Mouse (Mus musculus) lung, postnatal 0 days (tissue): Measurements from ENCODE around the gene Tcp1. TPM values are rescaled to one million over a fixed set of nuclear protein-coding genes. Genes with fewer than 3 reads are reported as not detected.
"Not testable (repeated sequence)": the region's sequence is repeated elsewhere in the genome, so short reads cannot be mapped to it uniquely, and the experiment has no call there.

Source experiments
- ATAC-seq: fragments of 200-750 bp; cut with Nextera tagmentation; 2 replicates; pipeline ENCODE4 v1.8.0; 2017; ENCODE audit warnings: moderate library complexity
- DNase-seq: peaks from one replicate; pipeline ENCODE4 v3.0.0-alpha.2; 2016; ENCODE audit warnings: low spot score
- H3K27ac ChIP-seq: fragments of 300-500 bp; sonication (generic); 2 replicates; pipeline ENCODE4 v1.5.1; 2014; ENCODE audit warnings: antibody characterized with exemption, mild to moderate bottlenecking, low read length, mixed read lengths
- H3K27me3 ChIP-seq: fragments of 300-500 bp; sonication (generic); replicated peaks from 2 replicates; pipeline ENCODE4 v1.6.1; 2014; ENCODE audit warnings: low read length, mixed read lengths; ENCODE audit not compliant: insufficient read depth
- H3K36me3 ChIP-seq: fragments of 300-500 bp; sonication (generic); 2 replicates; pipeline ENCODE4 v1.6.1; 2014; ENCODE audit warnings: low read length, mixed read lengths; ENCODE audit not compliant: insufficient read depth
- H3K4me1 ChIP-seq: fragments of 300-500 bp; sonication (generic); 2 replicates; pipeline ENCODE4 v1.6.1; 2014; ENCODE audit warnings: antibody characterized with exemption, low read depth, low read length, mixed read lengths; ENCODE audit not compliant: insufficient read depth
- H3K4me2 ChIP-seq: fragments of 300-500 bp; sonication (generic); replicated peaks from 2 replicates; pipeline ENCODE4 v1.6.1; 2014; ENCODE audit warnings: low read depth, mild to moderate bottlenecking, low read length, moderate library complexity, mixed read lengths
- H3K4me3 ChIP-seq: fragments of 300-500 bp; sonication (generic); 2 replicates; pipeline ENCODE4 v1.5.1; 2014; ENCODE audit warnings: low read depth, low read length
- H3K9ac ChIP-seq: fragments of 300-500 bp; sonication (generic); replicated peaks from 2 replicates; pipeline ENCODE4 v1.6.1; 2014; ENCODE audit warnings: low read depth, mild to moderate bottlenecking
- H3K9me3 ChIP-seq: fragments of 300-500 bp; sonication (generic); 2 replicates; pipeline ENCODE4 v1.6.1; 2016; ENCODE audit warnings: low read length, mixed read lengths
- CTCF ChIP-seq: IDR thresholded peaks from 2 replicates; pipeline ENCODE4 v1.5.1; 2016; ENCODE audit warnings: antibody characterized with exemption, mild to moderate bottlenecking
- EP300 ChIP-seq: IDR thresholded peaks from 2 replicates; pipeline ENCODE4 v1.6.1; 2016; ENCODE audit warnings: antibody characterized with exemption, mild to moderate bottlenecking, control low read depth
- WGBS: fragments of 180-500 bp; shearing (Covaris S2); extraction: QIAGEN DNeasy Blood & Tissue Kit; methylation state at CpG from one replicate; pipeline ENCODE4 v1.1.7; 2014; 5-methylcytosine and 5-hydroxymethylcytosine counted together
- polyA plus RNA-seq: library from polyadenylated mRNA; unstranded; fragments of >200 nt; fragmentation: Nextera tagmentation; extraction: Ambion mirVana; gene quantifications from 2 replicates; pipeline ENCODE4 v1.2.1, GENCODE M21; 2015

Tcp1 gene
- polyA plus RNA-seq, 1 experiment from 2014 or later, result 155 TPM

DNA sequence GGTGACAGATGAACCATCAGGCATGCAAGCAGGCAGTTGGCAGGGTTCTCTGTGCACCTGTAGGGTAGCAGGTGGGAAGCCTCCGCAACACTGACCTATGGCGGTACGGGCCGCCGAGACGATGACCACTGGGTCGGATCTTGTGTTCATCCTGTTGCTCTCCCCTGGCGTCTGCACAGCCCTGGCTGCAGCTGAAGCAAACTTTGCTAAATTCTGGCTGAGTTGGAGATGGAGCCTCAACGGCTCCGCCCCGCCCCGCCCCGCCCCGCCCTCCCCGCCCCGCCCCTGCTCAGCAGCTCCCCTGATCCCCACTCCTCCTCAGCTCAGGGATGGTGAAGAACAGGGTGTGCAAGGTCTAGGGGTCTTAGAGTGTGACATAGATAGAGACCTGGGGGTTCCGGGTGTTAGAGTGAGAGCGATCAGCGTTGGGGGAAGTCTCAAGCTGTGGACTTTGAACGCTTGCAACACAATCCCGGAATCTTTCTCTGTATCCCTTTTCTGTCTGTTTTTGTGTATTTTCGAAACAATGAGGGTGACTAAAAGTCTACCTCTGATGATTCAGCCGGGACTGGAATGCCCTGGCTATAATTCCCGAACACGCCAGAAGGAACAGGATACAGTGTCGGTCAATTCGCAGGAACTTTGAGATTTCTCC is 24.8 kb downstream of the Tcp1 start, which contains the start of gene Acat3:
TSS of gene Acat3 (minus strand) at position 450 of the 655 bp plus-strand sequence.
- no peaks in the 10 kb centered on the region for H3K9me3 ChIP-seq
- ATAC-seq, result peak; percentile 77
- H3K4me1 ChIP-seq, result no peaks in the 10 kb centered on the region
- no peaks in the 10 kb centered on the region for H3K27me3 ChIP-seq
- peak within 1 kb of the TSS; percentile 47 for H3K4me2 ChIP-seq
- H3K4me3 ChIP-seq, result peak within 1 kb of the TSS; percentile 27; the same call in 1 of the 2 replicates
- 9% methylated on average over 26 of the region's 27 CpGs for WGBS
- H3K9ac ChIP-seq, result no peak within 1 kb of the TSS
- 0 out of 2 replicates have a peak, but pooled peaks cover 6% of the 10 kb centered on the region for H3K36me3 ChIP-seq
- no peak within 1 kb of the TSS for H3K27ac ChIP-seq
- TF ChIP-seq CTCF (no peak), EP300 (no peak)
- peak; percentile 28 for DNase-seq

DNA sequence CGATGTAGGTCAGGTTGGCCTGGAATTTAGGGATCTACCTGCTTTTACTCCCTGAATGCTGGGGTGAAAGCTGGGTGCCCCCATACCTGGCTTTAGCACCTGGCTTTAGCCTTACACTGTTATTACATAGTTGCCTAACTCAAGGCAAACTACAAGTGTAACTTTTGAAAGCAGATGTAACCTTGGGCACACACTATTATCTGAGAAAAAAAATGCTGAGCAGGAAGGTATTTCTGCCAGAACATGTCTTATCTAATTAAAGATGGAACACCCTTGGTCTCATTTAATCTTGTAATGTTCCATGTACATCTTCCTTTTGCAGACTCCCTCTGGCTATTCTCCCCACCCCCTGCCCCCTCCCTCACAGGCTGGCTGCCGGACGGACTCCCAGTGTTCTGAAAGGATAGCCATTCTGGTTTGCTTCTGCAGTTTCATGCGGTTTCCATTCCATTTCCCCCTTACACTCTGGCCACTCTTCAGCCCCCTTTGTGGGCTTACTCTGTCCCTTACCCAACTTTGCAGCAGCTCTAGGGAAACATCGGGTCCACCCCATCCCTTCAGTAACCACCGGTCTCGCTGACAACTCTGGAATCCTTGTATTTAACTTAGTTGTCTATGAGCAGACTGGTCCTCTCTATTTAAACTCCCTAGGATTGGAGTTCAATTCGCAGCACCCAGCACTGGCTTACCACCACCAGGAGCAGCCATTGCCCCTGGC is 26.2 kb downstream of the Tcp1 start:
- ATAC-seq (no peak), DNase-seq (no peak)
- no peak overlapping the region for H3K4me3 ChIP-seq
- 0 out of 2 replicates have a peak, but pooled peaks cover 6% of the 10 kb centered on the region for H3K36me3 ChIP-seq
- H3K4me2 ChIP-seq, result no peak overlapping the region
- no peak for TF ChIP-seq EP300
- TF ChIP-seq CTCF, result no peak
- no peak overlapping the region for H3K27ac ChIP-seq
- H3K9ac ChIP-seq, result no peak overlapping the region
- no peaks in the 10 kb centered on the region for H3K4me1 ChIP-seq
- WGBS, result 76% methylated on average over 8 of the region's 8 CpGs
- no peaks in the 10 kb centered on the region for H3K27me3 ChIP-seq
- no peaks in the 10 kb centered on the region for H3K9me3 ChIP-seq

DNA sequence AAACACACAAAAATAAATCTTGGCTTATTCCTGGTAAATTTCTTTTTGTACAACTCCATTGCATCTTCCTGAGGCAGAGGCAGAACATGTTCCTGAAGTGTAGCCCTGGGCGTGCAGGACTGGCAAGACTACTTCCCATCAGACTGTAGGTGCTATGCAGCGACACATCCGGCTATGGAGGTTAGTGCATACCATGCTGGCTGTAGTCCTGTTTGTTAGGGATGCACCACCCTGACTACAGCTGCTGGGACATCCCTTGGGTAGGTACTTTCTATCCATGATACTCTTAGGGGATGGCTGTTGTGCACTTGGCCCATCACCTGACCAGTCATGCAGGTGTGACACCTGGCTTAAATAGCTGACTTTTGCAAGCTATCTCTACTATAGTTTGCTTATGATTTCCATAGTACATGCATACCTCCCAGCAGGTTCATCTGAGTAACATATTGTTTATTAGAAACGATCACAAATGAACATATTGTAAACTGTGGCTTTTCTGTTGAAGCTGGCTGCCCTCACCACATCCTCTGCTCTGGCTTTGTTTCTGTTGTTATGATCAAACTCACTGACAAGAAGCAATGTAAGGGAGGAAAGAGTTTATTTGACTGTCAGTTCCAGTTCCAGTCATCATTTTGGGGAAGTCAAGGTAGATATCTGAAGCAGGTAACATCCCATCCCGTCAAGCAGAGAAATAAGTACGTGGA is 27.1 kb downstream of the Tcp1 start:
- H3K27me3 ChIP-seq, result no peaks in the 10 kb centered on the region
- DNase-seq (no peak), ATAC-seq (no peak)
- TF ChIP-seq EP300, result no peak
- no peak for TF ChIP-seq CTCF
- no peak overlapping the region for H3K4me3 ChIP-seq
- no peaks in the 10 kb centered on the region for H3K9me3 ChIP-seq
- no peak overlapping the region for H3K27ac ChIP-seq
- H3K4me1 ChIP-seq, result no peaks in the 10 kb centered on the region
- no peak overlapping the region for H3K9ac ChIP-seq
- no peak overlapping the region for H3K4me2 ChIP-seq
- H3K36me3 ChIP-seq, result 0 out of 2 replicates have a peak, but pooled peaks cover 6% of the 10 kb centered on the region
- WGBS, result 86% methylated on average over 6 of the region's 6 CpGs

DNA sequence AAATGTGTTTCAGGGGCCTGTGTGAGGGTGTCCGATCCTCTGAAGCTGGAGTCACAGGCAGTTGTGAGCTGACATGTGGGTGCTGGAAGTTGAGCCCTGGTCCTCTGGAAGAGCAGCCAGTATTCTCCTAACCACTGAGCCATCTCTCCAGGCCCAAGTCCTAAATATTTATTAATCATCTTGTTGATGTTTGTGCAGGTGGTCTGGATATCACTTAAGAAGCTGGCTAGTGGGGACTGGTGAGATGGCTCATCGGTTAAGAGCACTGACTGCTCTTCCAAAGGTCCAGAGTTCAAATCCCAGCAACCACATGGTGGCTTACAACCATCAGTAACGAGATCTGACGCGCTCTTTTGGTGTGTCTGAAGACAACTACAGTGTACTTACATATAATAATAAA is 34.2 kb downstream of the Tcp1 start:
- Histone ChIP-seq H3K4me3 (no peak overlapping the region), H3K9ac (no peak overlapping the region), H3K27ac (no peak overlapping the region), H3K4me1 (no peaks in the 10 kb centered on the region), H3K4me2 (no peak overlapping the region), H3K36me3 (0 out of 2 replicates have a peak, but pooled peaks cover under 1% of the 10 kb centered on the region), H3K9me3 (no peaks in the 10 kb centered on the region), H3K27me3 (no peaks in the 10 kb centered on the region)
- DNase-seq, result no peak
- ATAC-seq, result no peak
- TF ChIP-seq CTCF, result no peak
- no peak for TF ChIP-seq EP300
- 86% methylated on average over 5 of the region's 5 CpGs for WGBS

DNA sequence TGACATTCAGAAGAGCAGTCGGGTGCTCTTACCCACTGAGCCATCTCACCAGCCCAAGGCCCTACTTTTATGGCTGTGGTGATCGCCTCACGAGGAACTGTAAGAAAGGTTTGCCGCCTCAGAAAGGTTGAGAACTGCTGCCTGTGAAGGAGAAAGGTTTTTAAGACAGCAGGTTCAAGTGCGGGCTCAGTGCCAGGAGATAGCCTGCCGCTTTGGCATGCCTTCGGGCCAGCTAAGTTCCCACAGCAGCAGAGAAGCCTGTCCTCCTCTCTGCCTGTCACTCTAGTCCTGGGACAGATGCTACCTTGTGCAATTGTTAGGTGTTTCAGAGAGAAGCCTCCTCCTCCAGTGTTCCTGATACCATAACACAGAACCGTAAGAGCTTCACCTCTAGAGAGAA is 41.2 kb downstream of the Tcp1 start:
- DNase-seq, result no peak
- WGBS, result 87% methylated on average over 8 of the region's 8 CpGs

DNA sequence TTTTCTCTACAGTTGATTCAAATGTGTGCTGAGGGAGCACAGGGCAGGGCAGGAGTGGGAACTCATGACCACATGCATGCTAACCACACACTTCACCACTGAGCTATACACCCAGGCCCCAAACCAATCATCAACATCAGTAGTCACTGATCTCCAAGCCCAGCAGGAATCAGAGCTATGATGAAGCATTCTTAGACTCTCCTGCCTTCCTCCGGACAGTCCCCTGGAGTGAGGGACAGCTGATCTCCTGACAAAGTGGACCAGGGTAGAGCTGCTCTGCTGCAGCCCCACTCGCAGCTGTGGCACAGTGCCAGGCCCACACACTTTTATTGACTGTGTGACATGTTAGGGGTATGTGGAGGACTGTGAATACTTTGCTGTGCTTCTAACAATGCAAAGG is 43.9 kb downstream of the Tcp1 start:
- H3K9ac ChIP-seq, H3K4me2 ChIP-seq, H3K4me1 ChIP-seq, ATAC-seq, DNase-seq, H3K4me3 ChIP-seq, H3K27ac ChIP-seq, H3K36me3 ChIP-seq, H3K9me3 ChIP-seq, H3K27me3 ChIP-seq: not testable (repeated sequence)
- 31% methylated on average over 1 of the region's 2 CpGs for WGBS

More for the DNA sequence above, 41.2 kb downstream of the Tcp1 start:
- H3K4me3 ChIP-seq, result no peak overlapping the region
- TF ChIP-seq CTCF (no peak), EP300 (no peak)
- no peaks in the 10 kb centered on the region for H3K36me3 ChIP-seq
- ATAC-seq, result no peak
- no peak overlapping the region for H3K4me2 ChIP-seq
- H3K9me3 ChIP-seq, result no peaks in the 10 kb centered on the region
- peaks cover 3% of the 10 kb centered on the region; the same call in 1 of the 2 replicates for H3K4me1 ChIP-seq
- H3K27me3 ChIP-seq, result no peaks in the 10 kb centered on the region
- H3K9ac ChIP-seq, result no peak overlapping the region
- H3K27ac ChIP-seq, result no peak overlapping the region
